Mouse (Mus musculus) left cerebral cortex, postnatal 25 days (tissue): Measurements from ENCODE around the gene Dtd1. TPM values are rescaled to one million over a fixed set of nuclear protein-coding genes. Genes with fewer than 3 reads are reported as not detected.
A peak's percentile ranks its signal among the peaks of the same experiment; 100 is the strongest.

Source experiments
- DNase-seq, 2 experiments: peaks; one replicate each; pipeline ENCODE4 v3.0.0; 2022; ENCODE audit warnings: low spot score in 2 of 2, mixed read lengths in 1 of 2
- intact Hi-C: fragments of 180-260 bp; cut with DNase I; formaldehyde crosslinking; loops from one replicate; pipeline ENCODE4 v1.15.1; 2025
- total RNA-seq, 2 experiments: library from RNA; stranded (reverse); gene quantifications; 2 replicates each; pipeline ENCODE4 v1.2.3; 2021

The Dtd1 gene
- total RNA-seq, 2 experiments from 2014 or later: 57.8 to 58.3 TPM

DNA sequence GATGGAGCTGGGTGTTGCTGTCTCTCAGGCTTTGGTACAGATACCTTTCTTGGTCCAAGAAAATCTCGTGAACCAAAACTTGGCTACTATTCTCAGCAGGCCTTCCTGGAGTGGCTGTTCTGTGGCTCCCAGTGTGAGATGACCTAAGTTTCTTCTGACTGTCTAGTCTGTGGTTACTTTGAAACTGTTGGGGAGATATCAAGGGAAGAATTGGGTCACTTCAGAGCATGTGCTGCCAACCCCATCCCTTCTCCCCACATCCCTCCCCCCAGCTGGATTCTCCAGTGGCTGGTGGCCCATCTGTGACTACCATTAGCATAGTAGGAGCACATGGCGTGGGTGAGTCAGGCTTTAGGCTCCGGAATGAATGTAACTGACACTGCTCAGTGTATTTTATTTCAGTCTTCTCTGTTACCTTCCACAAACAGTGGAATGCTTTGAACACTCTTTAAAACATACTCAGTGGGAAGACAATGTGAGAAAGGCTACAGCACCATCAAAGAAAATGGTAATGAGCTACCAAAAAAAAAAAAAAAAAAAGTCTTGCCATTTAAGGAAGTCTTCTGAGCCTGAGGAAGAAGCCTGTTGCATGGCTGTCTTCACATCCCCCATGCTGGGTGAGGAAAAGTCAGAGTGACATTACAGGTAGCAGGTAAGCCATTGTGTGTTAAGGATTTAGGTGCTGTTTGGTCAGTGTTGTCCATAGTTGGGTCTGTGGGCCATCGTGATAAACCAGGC, 146.5 kb downstream of the Dtd1 start:
- DNase-seq: peak in 1 of 2 experiments; percentile 74
- intact Hi-C loops: no loop called here

DNA sequence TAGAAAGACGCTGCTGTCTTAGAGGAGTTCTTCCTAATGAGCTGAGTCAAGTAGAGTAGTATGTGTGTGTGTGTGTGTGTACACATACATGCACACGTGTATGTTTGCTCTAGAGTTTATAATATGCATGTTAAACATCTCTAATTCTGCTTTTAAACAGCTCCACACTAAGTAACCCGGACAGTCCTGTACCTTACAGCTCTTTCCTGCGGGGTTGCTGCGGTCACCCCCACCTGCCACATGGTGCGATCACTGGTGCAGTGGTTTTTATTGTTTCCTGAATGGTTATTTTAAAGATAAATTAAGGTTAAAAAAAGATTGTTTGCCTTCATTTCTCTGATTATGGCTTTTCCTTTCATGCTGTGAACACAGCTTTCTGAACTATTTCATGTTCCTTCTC, 153.9 kb downstream of the Dtd1 start:
- DNase-seq: no peak
- intact Hi-C loops: no loop called here

DNA sequence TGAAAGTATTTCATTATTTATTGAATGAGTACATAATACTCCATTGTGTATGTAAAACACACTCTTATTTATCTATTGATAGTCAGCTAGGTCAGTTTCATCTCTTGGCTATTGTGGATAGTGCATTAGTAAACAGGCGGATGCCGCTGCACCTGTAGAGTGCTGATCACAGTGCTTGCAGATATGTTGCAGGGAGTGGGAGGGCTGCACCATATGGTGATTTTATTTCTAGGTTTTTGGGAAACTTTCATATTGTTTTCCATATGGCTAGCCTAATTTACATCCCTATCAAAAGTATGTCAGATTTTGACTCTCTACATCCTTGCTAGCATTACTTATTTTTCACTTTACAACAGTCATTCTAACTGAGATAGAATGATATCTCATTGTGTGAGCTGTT, 155.3 kb downstream of the Dtd1 start:
- intact Hi-C loops: no loop called here
- peak in 1 of 2 experiments; percentile 67 for DNase-seq

DNA sequence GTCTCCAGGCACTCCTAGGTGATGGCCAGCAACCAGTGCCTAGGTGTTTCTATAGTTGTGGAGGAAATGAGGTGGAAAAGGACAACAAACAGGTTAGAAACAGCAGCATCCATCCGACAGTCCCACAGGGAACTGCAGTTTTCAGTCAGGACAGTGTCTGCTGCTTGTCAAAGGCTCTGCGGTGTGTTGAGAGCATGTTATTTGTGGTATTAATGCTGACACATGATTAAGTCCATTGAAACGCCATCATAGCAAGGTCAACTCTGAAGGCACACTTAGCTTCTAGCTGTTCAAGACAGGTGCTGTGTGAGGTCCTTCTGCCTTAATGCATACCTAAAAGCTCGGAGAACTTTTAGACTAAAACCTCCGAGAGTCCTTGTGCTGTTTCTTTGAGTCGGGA, 161.0 kb downstream of the Dtd1 start:
- no peak for DNase-seq
- intact Hi-C loops: no loop called here

DNA sequence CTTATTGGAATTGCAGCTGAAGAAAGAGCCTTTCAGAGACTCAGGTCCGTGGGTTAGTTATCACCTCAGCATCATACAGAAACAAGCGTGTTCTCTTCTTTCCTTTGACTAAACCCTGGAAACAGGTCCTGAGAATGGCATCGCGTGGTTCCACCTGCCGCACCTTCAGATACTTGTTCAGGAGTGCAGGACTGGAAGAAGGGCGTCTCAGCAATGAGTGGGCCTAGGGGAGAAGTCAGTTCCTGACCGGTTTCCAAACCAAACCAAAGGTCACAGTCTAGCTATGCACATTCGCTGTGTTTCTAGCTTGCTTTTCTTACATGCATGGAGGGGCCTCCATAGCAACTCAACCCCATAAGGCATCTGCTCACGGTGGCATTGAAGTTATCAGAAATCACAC, 164.0 kb downstream of the Dtd1 start:
- intact Hi-C loops: no loop called here
- DNase-seq: no peak

DNA sequence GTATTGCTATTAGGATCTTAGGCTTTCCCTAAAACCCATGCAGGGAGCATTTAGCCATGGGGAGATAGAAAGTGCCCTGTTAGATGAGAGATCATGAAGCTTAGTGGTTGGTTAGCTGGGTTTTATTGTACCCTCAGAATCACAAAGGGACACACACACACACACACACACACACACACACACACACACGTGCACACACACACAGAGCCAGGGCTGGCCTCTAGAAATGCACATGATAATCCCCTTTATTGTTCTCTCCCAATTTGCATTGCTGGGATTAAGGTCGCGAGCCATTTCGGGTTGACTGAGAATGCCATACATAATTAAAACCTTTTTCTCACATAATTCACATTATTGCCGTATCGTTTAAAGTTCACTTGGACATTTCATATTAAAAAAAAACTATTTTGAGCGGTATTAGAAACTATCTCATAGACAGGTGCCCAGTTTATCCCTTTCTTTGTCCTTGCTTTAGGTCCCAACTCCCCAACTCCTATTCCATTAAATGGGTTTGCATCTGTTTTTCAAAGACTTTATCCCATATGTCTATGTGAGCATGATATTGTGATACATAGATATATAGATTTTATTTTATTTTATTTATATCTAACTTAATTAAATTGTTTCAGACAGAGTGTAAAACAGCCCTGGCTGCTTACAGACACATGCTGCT, 164.6 kb downstream of the Dtd1 start:
- intact Hi-C loops: no loop called here

DNA sequence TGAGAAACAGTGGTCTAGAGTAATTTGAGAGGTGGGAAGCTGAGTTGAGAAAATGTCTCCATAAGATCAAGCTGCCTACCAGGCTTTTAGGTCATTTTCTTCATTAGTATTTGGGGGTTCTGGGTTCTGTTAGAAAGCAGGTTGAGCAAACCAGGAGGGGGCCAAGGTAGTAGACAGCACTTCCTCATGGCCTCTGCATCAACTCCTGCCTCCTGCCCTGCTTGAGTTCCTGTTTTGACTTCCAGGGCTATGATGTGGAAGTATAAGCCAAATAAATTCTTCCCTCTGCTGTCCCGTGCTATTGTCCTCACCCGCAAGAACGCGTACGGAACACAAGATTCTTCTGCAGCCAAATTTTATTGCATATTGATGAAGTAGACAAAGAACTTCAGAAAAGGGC, 165.5 kb downstream of the Dtd1 start:
- DNase-seq: no peak
- intact Hi-C loops: no loop called here

More for the DNA sequence above, 164.6 kb downstream of the Dtd1 start:
- no peak for DNase-seq

DNA sequence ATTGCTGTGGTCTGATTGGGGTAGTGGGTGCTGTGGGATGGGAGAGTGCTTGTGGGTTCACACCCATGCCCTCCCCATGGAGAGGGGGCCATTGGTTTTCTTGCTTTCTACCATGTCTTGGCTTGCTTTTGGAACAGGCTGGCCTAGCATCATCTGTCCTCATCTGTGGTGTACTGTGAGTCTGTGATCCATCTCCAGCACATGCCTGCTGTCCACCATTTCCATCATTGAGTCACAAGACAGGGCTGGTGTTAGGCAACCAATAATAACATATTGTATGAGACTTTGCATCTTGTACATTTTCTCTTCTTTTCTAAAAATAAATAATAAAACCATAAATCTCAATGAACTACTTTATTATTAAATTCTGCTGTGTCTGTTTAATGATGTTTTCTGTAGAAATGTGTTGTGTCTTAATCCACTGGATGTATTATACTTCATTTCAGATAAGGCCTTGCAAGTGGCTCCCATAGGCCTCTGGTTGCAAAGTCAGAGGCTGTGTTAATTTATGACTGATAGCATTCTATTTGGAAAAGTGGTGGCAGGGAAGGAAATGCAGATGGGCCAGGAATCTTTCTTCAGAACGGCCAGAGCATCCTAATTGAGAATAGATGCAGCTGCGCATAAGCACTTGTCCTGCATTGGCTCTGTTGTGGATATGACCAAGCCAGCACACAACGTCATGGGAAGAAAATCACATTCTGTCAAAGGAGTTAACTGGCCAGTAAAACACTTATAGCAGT, 168.8 kb downstream of the Dtd1 start:
- no peak for DNase-seq
- intact Hi-C loops: no loop called here

DNA sequence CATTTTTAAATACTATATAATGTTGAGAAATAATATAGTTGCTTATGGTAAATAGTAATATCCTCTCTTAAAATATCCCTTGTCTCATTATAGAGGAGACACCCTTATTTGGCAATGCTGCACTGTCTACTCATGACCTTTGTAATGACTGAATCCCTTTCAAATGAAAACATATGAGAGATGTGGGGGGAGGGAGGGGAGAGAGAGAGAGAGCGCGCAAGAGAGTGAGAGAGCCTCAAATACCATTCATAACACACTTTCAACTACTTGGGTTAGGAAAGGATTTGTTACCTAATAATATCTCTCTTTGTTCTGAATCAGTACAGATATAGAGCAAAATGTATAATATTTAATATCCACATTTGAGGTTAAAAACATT, 169.4 kb downstream of the Dtd1 start:
- intact Hi-C loops: no loop called here
- no peak for DNase-seq

DNA sequence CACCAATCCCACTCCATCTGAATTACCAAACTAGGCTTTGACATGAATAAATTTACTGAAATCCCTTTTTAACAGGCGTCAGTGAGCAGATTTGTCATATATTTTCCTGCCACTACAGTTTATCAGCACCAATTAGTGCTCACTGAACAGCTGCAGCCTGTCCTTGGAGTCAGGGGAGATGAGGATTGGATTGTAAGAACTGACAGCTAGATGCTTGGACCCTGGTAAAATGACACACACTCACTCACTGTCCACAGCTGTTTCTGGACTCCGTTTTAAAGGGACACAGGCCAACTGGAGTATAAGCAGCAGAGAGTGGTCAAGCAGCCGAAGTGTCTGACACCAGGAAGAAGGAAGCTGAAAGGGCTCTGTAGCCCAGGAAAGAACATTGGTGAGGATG, 169.9 kb downstream of the Dtd1 start:
- intact Hi-C loops: no loop called here
- no peak for DNase-seq

DNA sequence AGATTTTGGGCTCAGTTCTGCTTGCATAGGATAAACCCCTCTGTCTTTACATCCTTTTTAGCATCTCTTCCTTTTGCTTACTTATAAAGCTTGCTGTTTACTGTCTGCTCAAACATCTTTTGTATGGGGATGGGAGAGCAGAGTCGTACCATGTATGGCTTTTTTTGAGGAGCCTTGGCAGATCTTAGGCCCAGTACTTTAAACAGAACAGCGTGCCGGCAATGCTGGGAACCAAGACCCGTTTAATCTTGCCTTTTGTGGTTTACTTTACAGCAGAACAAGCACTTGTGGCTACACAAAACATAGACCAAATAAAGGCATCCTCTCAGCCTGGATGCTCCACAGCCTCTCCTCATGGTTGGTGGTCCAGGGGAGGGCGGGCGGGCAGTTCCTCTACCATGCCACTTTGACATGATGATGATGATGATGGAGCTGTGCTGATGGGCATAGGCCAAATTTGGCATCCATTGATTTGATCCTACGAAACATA, 170.8 kb downstream of the Dtd1 start:
- intact Hi-C loops: no loop called here
- DNase-seq: no peak

DNA sequence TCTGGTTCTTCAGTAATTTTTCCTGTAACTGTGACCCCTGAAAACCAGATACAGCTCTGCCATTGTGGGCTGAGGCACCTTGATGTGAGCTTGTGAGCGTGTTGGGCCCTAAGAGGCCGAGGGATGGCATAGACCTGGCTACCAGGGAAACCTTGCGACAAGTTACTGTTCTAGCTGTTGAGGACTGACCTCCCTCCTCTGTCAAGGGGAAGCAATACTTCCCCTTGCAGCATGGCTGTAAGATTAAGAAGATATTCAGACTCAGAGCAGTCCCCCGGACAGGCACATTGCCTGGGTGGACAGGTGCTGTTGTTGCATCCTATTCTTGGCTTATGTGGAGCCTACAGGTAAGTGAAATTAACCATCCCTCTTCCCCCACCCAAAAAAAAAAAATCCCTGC, 172.1 kb downstream of the Dtd1 start:
- DNase-seq: no peak
- intact Hi-C loops: no loop called here

DNA sequence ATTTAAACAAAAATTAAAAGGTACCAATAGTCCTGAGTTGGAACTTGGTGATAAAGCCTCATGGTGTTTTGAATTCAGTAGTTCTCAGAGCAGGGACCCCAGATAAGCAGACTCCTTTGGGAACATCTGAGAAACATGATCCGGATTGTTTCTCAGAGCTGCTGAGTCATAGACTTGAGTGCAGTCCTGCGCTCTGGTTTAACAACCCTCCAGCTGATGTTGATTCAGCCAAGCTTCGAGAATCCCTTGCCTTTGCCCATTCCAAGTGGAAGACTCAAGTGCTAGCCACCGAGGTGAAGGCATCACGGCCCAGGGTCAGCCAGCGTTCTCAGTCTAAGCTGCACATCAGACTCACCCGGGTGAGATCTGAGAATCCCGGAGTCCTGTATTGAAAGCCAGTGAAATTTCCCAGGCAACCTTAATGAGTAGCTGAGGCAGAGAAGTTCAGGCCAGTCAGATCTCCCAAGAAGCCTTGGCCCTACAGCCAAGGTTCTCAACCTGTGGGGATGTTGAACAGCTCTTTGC, 175.0 kb downstream of the Dtd1 start:
- intact Hi-C loops: no loop called here
- DNase-seq: peak in 1 of 2 experiments; percentile 33

DNA sequence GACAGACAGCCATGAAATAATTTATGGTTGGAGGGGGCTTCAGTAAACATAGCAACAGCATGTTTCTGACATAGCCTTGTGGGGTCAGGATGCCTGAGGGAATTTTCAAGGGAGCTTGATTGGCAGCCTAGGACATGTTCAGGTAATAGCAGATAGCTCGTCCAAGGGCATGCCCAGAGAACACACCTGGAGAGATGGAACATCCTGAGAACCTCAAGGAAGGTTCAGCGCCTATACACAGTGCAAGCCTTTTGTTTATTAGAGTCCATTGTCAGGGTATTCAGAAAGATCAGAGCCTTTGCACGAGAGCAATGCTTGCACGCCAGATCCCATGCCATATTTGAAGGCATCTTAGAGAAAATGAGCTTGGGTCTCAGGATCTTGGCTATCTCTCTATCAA, 175.9 kb downstream of the Dtd1 start:
- intact Hi-C loops: no loop called here
- no peak for DNase-seq

DNA sequence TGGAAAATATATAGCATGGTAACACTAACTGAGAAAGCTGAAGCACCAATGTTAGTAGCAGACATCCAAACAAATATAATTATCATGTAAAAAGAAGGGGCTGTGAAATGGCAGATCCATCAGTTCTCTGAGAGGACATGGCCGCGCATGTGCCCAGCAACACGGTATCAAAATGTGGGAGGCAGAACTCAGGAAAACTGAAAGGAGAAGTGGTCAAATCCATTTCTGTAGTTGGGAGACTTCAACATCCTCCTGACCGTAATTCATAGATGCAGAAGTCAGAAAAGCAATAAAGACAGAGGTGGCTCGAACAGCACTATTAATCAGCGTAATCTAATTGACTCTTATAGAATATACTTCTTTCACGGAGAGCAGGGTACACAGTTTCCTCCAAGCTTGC, 179.6 kb downstream of the Dtd1 start:
- DNase-seq: no peak
- intact Hi-C loops: no loop called here

DNA sequence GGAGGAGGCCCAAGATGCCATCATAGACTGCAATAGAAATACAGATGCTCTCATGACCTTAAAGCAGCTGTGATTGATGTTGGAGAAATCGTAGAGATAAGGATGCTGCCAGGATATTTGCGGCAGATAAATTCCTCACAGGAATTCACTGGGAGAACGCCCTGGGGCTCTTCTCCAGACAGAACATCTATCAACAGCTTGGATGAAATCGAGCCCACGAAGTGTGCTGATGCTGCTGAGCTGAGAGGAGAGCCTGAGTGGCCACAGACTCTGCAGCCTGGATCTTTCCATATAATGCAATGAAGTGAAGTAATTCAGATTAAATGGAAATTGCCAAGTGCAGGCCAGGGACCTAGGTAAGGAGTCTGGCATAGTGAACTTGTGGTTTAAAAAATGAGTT, 181.0 kb downstream of the Dtd1 start:
- intact Hi-C loops: no loop called here
- DNase-seq: no peak

DNA sequence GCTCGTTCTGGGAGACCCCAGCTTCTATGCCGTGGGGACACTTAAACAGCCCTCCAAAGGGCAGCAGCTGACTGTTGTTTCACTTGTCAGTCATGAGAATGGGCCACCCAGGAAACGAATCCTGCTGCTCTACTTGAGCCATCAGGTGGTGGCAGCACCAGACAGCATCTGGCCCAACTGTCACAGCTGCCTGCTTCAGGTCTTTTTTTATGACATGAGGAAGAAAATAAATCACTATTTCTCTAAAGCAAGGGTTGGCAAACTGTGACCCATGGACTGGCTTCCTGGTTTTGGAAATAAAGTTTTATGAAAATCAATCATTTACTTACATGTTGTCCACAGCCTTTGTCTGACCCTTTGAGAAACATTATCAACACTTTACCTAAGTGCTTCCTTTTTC, 182.2 kb downstream of the Dtd1 start:
- no peak for DNase-seq
- intact Hi-C loops: no loop called here

DNA sequence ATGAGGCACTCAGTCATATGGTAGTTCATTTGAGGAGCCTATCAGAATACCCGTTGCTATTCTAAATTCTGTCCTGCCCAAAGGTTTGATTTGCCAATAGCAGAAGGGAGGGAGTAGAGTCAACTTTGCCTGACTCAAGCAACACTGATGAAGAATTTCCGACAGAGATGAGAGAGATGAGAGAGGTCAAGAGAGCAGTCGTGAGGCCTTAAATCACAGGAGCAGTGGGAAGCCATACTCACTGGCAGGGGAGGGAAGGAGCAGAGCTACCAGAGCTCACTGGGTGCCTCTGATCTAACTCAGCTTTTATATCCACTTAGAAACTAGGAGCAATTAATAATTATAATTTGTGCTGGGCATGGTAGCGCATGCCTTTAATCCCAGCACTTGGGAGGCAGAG, 182.8 kb downstream of the Dtd1 start:
- DNase-seq: no peak
- intact Hi-C loops: no loop called here

DNA sequence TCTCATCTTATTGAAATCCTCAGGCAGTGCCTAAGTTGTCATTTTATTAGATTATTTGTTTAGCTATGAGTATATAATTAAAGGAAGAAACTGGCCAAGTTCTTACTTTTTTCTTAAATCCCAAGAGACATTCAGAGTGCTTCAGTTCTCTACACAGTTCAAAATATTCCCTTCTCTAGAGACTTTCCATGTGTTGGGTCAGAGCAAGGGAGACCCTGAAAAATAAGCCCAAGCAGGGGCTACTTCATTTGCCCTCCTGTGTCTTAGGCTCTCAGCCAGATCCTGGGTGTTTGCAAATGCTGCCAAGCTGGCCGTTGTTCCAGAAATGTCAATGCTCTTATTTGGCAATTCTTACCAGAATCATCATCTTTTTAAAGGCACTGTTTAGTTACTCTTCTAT, 183.5 kb downstream of the Dtd1 start:
- intact Hi-C loops: no loop called here
- no peak for DNase-seq

DNA sequence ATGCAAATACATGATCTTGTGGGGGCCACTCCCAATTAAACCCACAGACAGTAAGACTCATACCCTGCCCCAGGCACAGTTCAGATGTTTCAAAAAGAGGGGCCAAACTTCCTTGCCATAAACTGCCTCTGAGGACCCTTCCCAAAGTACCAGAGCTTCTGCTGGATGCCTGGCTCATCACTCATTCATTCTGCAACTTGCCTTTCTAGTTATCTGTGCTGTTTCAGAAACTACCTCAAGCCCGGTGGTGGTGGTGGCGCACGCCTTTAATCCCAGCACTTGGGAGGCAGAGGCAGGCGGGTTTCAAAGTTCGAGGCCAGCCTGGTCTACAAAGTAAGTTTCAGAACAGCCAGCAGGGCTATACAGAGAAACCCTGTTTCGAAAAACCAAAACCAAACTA, 184.1 kb downstream of the Dtd1 start:
- no peak for DNase-seq
- intact Hi-C loops: no loop called here
